Mouse (Mus musculus): ENCODE measurements around the gene Spint2.
A peak's percentile ranks its signal among the peaks of the same experiment; 100 is the strongest.

Spint2 gene

DNA sequence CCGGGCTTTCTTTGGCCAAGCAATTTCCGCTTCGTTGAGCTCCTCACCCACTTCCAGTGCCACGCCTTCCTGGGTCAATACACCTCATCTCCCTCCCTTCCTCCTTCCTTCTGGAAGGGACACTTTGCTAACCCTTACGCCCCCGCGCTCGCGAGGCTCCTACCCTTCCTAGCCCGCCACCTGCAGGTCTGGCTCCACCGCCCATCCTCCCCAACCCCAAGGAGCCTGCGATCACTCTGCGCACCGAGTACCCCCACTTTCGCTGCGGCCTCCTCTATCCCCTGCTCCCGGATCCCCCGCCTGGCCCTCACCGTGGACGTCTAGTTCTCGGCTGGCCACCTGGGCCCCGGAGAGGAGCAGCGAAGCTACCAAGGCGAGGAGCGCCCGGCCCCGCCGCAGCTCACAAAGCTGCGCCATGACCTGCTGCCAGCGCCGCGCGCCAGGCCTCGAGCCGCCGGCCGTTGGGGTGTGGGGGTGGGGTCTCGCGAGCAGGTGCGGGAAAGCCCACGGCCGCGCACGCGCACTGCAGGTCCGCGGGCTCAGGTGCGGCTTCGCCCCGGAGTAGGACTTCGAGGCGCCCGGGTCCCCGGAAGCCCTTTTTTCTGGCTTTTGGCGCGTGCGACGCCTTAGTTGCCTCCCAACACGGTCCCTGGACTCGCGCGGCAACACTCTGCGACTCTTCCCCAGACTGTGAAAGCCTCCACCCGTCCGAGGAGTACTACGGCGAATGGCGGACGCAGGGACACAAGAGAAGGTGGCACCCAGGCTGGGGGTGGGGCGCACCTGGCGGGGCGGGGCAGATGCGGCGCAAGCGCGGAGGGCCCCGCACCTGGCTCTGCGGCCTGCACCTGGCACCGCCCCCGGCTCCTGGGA is at the start of gene Spint2:
Gene Spint2, minus strand, starts transcription at position 712 of the 873 bp plus-strand sequence.
- DNase-seq (ENCODE audit: low read depth, low spot score) = no peak

GRCm38 (mm10) chr7:29328984-29329383 is 47.3 kb upstream of the Spint2 start:
- no peak for DNase-seq (ENCODE audit: low read depth, low spot score)

GRCm38 (mm10) chr7:29327087-29327486 is 45.4 kb upstream of the Spint2 start:
- no peak for DNase-seq (ENCODE audit: low read depth, low spot score)

DNA sequence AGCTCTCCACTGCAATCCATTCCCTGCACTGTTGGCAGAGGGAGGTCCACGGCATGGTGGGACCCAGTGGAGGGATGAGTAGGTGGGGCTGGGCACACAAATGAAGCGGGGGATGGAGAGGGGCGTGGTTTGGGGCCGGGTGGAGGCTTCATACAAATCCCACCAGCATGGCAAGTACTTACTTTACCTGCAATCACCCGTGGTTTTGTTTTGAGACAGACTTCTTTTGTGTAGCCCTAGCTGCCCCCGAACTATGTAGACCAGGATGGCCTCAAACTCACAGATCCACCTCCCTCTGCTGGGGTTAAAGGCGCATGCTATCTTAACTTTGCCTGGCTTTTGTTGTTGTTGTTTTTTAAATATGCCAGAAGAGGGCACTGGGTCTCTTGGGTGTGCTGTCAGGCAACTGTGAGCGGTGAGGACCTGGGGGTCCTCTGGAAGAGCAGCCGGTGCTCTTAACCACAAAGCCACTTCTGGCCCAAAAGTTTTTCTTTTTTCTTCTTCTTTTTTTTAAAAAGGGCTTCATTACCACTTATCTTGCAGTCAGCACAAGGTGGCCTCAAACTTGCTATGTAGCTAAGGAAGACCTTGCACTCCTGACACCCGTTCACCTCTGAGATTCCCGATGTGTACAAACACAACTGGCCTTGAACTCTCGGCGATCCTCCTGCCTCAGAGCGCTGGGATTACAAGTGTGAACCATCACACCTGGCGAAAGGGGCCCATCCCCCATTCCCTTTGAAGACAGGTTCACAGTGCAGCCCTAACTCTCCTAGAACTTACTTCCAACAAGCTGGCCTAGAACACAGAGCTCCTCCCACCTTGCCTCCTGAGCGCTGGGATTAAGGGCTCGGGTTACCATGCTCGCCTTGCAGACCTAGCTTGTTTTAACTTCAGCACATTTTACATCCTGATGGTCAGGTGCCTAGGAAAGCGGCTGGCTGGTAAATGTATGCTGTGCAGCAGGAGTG is 37.9 kb upstream of the Spint2 start:
- no peak for DNase-seq (ENCODE audit: low read depth, low spot score)

DNA sequence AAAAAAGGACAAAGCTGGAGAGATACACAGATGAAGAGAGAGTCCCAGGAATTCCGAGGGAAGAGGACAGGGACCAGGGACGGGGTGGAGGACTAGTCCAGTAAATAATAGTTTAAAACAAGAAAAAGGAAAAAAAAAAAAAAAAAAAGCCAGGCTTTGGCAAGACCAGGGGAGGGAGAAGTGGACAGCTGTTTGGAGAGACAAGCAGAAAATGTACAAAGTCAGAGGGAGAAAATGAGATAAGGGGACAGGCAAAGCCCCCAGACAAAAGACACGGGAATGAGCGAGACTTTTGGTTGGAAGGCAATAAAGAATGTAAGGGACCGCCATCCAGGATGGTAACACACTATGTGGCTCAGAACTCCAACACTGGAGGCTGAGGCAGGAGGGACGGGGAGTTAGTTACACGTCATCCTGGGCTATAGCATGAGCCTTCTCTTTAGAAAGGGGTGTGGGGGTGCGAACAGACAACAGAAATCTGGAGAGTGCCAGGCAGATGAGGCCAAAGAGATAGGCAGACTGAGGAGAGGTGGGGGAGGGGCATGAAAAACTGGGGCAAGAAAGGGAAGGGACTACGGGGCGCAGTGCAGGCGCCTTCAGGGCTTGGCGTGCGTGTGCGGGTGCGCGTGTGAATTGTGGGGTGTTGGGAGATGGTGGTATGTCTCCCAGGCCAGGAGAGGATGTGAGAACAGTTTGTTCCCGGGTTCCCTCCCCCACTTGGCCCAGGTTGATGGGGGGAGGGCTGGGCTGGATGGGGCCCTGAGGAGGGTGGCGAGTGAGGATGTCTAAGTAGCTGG is 36.6 kb upstream of the Spint2 start:
- no peak for DNase-seq (ENCODE audit: low read depth, low spot score)

DNA sequence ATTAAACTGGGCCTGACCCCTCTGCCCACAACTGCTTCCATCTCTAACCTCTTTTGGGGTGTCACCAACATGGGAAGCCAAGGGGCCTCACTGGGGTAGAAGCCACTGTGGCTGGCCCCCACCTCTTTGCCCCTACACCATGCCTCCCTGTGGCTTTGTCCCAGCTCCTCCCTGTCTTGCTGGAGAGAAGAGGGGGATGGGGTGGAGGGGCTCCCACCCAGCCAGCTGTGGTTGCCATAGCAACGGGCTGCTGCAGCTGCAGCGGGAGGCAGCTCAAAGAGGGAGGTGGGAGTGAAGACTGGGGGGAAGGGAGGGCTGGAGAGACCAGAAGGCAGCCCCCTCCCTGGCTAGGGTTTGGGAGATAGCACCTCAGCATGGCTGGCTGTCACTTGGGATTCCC is 35.8 kb upstream of the Spint2 start:
- peak; percentile 93 for DNase-seq (ENCODE audit: low read depth, low spot score)

DNA sequence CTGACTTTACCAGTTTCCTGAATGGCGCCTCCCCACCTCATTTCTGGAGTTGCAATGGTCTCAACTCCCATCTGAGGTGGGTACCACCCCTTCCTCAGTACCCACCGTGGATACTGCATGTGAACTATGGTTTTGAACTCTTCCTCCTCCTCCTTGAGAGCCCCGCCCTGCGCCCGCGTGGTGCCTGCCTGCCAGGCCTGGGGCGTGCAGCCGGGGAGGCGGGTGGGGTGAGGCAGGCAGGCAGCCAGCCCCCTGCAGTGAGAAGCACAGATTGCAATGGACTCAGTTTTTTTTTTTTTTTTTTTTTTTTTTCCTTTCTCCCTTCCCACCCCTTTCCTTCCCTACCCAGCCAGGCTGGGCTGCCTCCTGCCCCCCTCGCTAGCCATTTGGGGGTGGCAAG is 35.3 kb upstream of the Spint2 start:
- no peak for DNase-seq (ENCODE audit: low read depth, low spot score)

DNA sequence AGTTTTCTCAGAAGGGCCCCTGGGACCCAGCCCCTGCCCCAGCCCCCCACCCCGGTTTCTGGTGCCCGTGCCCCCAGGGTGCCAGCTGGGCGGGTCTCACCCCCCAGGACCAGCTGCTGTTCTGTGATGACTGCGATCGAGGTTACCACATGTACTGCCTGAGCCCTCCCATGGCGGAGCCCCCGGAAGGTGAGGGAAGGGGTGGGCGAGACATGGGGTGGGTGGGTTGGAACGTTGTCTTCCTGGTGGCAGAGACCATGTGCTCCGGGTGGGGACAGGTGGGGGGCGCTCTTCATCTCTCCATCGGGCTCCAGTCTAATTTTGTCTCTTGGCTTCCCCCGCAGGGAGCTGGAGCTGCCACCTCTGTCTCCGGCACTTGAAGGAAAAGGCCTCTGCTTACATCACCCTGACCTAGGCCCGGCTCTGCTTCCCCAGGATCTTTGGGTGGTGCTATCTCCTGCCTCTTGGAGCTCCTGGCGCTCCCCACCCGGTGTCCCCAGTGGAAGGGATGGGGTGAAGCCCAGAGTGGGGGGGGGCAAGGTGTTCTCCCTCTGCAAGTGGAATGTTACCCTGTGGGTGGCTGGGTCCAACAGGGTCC is 34.5 kb upstream of the Spint2 start:
- DNase-seq (ENCODE audit: low read depth, low spot score) = no peak

DNA sequence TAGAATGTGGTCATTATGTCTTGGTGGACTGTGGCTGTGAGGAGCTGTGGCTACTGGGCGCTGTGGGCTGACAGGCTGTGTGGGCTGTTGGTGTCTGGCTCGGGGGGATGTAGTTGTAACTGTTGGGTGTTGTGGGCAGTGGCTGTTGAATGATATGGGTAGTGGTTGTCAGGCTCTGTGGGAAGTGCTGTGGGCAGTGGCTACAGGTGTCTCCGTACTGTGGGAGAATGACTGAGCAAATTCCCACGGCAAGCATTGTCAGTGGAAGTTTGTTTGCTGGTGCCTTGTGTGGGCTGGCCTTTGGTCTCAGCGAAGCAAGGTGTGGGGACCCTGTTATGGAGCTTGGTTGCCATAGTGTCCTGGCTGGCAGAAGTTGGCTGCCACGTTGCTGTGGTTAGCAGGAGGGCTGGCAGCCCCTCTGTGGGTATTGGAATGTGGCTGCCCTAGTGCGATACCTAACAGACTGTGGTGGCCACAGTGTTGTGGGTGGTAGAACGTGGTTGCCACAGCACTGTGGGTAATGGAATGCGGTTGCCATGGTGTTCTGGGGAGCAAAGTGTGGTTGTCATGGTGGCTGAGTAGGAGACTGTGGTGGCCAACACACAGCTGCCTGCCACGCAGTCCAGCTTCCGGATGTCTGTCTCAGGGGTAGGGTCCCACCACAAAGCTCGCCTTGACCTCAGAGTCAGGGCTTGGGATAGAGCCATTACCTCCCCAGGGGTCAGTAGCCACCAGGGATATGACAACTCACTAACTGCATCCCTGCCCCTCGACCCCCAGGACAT is 33.3 kb upstream of the Spint2 start:
- DNase-seq (ENCODE audit: low read depth, low spot score) = peak; percentile 75

GRCm38 (mm10) chr7:29313572-29314261 is 32.0 kb upstream of the Spint2 start:
- DNase-seq (ENCODE audit: low read depth, low spot score) = no peak

GRCm38 (mm10) chr7:29313051-29313450 is 31.3 kb upstream of the Spint2 start:
- DNase-seq (ENCODE audit: low read depth, low spot score) = no peak

GRCm38 (mm10) chr7:29309749-29310148 is 28.0 kb upstream of the Spint2 start:
- no peak for DNase-seq (ENCODE audit: low read depth, low spot score)

GRCm38 (mm10) chr7:29309221-29309721 is 27.6 kb upstream of the Spint2 start:
- no peak for DNase-seq (ENCODE audit: low read depth, low spot score)

DNA sequence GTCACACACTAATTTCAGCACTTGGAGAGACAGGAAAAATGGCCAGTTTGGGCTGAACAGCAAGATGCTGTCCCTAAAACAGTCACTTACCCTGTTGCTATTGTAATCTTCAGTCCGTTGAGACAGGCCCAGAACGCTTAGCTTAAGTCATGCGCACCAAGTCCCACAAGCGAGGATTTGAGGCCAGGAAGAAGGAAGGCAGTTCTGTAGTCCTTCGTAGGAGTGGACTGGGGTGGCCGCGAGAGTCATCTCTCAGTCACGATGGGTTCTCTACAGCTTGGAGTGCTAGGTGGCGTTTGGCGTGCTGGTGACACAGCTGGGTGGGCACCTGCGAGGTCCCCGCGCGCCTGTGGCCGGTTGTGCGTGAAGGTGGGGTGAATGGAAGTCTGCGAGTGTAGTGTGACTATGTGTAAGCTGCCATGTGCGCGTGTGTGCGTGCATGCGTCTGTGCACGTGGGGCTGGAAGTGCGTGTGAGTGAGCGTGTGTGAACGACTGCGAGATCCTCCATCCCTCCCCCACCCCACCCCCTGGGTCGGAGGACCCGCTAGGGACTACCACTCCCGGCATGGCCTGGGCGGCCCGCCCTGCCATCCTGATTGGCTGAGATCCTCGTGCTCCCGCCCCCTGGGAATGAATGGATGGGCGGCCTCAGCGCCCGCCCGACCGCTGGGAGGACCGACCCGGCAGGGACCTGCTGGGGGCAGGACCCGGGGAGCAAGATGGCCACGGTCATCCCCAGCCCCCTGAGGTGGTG is 25.8 kb upstream of the Spint2 start:
- DNase-seq (ENCODE audit: low read depth, low spot score) = peak; percentile 93

GRCm38 (mm10) chr7:29306619-29307018 is 24.9 kb upstream of the Spint2 start:
- DNase-seq (ENCODE audit: low read depth, low spot score) = peak; percentile 79

DNA sequence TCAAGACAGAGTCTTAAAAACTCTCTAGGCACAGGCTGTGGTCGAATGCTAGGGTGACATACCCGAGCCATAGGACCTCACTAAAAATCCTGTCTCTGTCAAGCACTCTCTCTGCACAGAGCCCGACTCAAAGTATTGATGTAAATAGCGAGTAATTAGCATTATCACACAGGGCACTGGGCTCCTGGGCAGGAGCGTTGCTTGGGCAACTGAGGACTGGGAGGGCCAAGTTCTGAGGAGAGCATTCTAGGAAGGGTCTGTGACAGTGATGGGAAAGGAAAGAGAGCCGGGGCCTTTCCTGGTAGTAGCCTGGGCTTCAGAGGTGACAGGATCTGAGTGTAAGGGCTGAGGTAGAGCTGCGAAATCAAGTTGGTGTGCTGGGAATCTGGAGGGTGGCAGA is 24.4 kb upstream of the Spint2 start:
- DNase-seq (ENCODE audit: low read depth, low spot score) = no peak

- no peak for DNase-seq (ENCODE audit: low read depth, low spot score)
Observed at GRCm38 (mm10) chr7:29305263-29305988, 23.7 kb upstream of the Spint2 start.

Measured in mesoderm, embryonic 11.5 days (tissue).